Mouse (Mus musculus): ENCODE results near the gene Mcm3ap. TPM values are rescaled to one million over a fixed set of nuclear protein-coding genes. Genes with fewer than 3 reads are reported as not detected.

Mcm3ap gene
- 19.0 and 34.3 TPM in 2 replicates for total RNA-seq (2015; ENCODE audit: low replicate concordance)
- 30.6 and 68.6 TPM in 2 replicates for total RNA-seq (2017; ENCODE audit: low replicate concordance)

GRCm38 (mm10) chr10:76468203-76469162, at the start of gene Mcm3ap, which contains the start of gene Ybey:
TSS of gene Mcm3ap (plus strand) at chr10:76468927.
TSS of gene Ybey (minus strand) at chr10:76469114.
- ATAC-seq (replicated peaks; ENCODE audit: low FRiP score, poor library complexity, severe bottlenecking), result peak; percentile 98

- no peak for ATAC-seq (replicated peaks; ENCODE audit: low FRiP score, poor library complexity, severe bottlenecking)
Measured at GRCm38 (mm10) chr10:76425674-76426073, 43.1 kb upstream of the Mcm3ap start.

DNA sequence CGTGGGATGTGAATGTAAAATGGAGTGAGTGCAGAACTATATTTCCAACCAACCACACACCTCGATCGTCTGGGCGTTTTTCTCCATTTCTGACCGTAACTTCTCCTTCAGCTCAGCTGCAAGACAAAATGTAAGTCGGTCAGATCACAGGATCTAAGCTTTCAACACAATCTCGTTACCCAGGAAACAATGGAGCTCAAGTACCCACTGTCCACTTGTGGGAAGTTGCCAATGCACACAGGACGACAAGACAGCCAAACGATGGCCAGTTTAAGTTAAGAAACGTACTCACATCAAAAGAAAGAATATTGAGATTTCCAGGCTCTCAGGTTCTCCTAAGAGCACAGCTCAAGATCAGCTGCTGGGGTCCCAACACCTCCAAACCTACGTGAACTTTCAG, 34.8 kb upstream of the Mcm3ap start:
- no peak for ATAC-seq (replicated peaks; ENCODE audit: low FRiP score, poor library complexity, severe bottlenecking)

GRCm38 (mm10) chr10:76439107-76439890, 29.4 kb upstream of the Mcm3ap start:
- ATAC-seq (replicated peaks; ENCODE audit: low FRiP score, poor library complexity, severe bottlenecking), result no peak

- ATAC-seq (replicated peaks; ENCODE audit: low FRiP score, poor library complexity, severe bottlenecking), result no peak
Measured at GRCm38 (mm10) chr10:76440281-76440680, 28.4 kb upstream of the Mcm3ap start, which contains the start of gene AC141477.1. TSS of gene AC141477.1 (minus strand) at chr10:76440444.

DNA sequence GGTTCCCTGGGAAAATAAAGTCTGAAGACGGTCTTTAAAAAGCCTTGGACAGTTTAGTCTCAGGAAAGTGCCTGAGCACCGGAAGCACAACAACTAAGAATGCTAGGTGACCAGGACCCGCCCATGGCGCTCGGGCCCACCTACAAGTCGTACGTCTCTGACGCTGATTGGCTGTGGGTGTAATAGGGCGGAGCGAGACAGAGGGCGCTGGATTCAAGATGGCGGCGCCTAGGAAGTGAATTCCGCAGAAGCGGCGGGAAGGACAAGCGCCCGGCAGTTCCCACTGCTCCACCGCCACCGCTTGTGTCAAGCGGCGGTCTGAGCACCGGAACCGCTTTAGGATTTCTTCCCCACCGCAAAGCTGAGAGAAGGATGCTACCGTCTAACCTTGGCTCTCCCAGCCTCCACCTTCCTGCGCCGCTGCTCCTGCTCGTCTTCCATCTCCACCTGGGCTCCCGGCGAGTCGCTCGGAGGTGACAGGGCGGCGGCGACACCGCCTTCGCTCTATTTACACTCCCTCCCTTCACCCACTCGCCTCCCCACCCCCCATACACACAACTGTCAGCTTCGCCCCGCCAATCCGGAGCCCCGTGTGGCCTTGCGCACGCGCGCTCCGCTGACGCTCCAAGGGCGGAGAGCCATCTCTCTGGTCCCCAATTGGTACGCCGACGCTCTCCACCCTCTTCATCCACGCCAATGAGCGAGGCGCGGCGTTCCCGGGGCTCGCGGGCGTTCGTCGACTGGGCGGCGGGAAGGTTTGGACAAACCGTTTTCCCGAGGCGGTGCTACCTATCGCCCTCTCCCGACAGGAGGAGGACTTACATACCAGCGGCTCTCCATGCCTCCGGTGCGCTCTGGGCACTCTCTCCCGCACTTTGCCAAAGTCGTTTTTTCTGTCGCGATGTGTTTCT, 26.3 kb upstream of the Mcm3ap start, which contains the start of gene Pcnt:
TSS of gene Pcnt (minus strand) at position 609 of the 911 bp plus-strand sequence.
- peak; percentile 93 for ATAC-seq (replicated peaks; ENCODE audit: low FRiP score, poor library complexity, severe bottlenecking)

DNA sequence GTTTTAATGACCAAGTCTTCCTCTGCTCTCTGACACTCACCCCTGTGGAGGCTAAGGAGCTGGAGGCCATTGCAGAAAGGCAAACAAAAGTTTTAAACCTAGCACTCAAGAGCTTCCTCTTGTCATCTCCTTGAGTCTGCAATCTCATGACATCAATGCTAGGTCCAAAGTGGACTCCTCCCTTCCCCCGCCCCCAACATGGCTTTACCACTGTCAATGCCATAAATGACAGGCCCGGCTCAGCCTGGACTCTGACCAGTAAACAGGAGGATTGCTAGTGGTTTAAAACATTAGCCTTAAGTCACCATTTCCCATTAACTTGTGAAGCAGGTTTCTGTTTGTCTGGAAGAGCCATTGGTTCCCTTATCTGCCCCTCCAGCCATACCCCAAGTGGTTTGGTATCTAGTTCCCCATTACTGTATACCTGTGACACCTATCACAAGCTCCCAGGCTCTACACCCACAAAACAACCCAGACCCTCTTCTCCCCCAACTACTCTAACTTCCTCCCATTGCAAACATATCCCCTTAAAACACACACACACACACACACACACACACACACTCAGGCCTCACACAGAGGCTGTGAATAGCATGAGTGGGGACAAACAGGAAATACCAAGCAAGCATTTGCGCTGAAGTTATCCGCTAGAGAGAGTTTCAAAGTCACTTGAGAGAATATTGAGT, 22.6 kb upstream of the Mcm3ap start:
- no peak for ATAC-seq (replicated peaks; ENCODE audit: low FRiP score, poor library complexity, severe bottlenecking)

DNA sequence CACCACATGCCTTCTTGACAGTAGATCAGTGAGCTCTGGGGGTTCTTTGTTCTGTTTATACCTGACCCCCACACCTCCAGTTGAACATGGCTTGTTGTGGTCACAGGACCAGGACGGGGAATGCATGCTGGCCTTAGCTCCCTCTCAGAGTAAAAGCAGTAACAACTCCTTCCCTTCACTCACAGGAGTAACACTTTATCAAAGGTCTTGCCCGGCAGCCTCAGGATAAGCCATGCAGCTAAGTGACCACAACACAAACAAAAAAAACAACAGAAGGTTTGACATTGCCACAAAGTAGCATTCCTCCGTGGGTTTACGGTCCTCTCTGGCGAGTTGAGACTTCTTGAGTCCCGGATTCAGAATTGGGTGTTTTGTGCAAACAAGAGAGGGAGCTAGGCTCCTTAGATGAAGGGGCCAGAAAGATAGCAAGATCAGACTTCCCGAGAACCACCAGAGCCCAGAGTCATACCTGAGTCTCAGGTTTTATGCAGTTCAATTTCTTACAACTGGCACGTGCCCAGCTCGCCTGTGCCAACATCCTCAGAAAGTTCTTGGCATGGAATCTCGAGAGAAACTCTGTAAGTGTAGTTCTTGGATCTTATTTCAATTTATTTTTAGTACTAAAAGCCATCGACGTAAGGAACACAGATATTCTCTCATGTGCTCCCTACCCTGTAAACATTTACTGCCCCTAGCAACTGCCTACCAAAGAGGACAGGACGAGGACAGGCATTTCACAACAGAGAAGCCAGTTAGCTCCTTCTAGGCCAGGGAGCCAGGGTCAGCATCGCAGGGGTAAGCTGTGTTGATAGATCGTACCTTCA, 21.1 kb upstream of the Mcm3ap start:
- ATAC-seq (replicated peaks; ENCODE audit: low FRiP score, poor library complexity, severe bottlenecking), result no peak

DNA sequence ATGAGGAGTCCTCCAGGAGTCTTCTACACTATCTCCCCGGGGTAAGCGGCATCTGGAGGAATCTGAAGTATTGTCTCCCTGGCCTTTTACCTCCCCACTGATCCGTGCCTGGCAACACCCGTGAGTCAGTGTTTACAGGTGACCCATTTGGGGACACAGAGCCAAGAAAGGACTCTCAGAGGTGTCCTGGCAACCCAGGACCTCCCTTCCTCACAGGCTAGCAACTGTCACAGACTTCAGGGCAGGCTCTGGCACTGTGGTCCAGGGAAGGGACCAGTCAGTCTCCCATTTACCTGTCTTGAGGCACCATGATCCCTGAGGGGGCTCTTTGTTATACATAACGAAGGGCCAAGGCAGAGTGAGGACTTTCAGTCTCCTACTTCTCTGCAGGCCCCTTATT, 19.9 kb upstream of the Mcm3ap start, which contains the start of gene 2610028H24Rik:
TSS of gene 2610028H24Rik (plus strand) at position 231 of the 400 bp plus-strand sequence.
- ATAC-seq (replicated peaks; ENCODE audit: low FRiP score, poor library complexity, severe bottlenecking), result no peak

DNA sequence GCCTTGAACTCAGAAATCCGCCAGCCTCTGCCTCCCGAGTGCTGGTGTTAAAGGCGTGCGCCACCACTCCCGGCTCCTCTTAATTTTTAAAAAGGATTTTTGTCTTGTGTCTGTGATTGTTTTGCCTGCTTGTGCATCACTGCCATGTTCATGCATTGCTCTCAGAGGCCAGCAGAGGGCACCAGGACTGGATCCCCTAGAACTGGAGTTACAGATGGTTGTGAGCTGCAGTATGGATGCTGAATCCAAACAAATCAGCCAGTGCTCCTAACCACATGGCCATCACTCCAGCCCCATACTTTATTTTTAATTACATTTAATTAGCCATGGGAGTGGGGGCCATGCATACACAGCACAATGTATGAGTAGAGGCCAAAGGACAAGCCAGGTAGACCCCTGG, 13.4 kb upstream of the Mcm3ap start:
- no peak; the same call in 1 of the 2 replicates for ATAC-seq (replicated peaks; ENCODE audit: low FRiP score, poor library complexity, severe bottlenecking)

DNA sequence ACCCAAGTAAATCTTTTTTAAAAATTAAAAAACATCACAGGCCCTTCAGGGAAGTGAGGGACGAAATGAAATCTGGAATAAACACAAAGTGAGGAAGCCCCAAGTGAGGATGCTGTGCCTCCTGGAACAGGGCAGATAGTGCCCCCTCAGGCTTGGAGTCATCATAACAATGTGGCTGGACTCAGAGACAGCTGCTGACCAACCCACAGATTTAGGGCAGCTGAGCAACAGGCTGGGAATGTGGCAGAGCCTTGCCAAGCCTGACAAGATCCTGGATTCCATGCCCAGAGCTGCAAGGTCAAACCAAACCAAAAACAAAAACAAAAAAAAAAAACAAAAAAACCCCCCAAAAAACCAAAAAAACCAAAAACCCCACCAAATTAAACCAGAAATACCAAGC, 7.5 kb upstream of the Mcm3ap start:
- no peak for ATAC-seq (replicated peaks; ENCODE audit: low FRiP score, poor library complexity, severe bottlenecking)

DNA sequence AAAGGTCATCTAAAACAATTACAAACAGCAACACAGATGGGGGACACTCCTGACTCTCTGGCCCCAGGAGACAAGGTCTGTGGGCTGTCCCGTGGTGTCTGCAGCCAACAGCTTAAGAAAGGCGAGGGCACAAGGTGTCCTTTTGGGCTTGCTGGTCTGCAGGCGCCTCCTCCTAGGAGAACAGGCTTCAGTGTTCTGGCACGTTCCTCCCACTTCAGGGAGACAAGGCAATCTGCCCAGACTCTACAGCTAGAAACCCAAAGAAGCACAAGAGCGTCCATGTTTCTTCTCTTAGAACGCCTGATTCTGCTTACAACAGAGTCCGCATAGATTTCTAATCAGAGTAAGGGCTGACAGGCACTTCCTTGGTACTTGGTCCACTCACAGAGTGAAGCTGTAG, 6.4 kb upstream of the Mcm3ap start:
- no peak for ATAC-seq (replicated peaks; ENCODE audit: low FRiP score, poor library complexity, severe bottlenecking)

DNA sequence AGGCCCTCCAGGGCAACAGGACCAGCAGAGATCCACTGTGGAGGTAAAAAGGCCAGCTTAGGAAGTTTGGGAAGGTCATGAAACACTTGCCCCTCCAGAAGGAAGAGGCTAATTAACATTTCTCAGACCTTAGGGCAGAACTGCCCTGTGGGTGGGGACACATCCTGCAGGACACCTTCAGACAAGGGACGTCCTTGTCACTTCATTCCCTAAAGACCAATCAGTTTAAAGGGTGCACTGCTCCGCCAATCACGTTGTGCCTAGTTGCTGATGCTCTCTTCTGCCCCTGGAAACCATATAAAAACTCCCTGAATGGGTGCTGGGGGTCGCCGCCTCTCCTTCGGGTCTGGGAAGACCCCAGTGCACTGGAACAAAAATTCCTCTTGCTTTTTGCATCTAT, 6.0 kb upstream of the Mcm3ap start:
- no peak for ATAC-seq (replicated peaks; ENCODE audit: low FRiP score, poor library complexity, severe bottlenecking)

DNA sequence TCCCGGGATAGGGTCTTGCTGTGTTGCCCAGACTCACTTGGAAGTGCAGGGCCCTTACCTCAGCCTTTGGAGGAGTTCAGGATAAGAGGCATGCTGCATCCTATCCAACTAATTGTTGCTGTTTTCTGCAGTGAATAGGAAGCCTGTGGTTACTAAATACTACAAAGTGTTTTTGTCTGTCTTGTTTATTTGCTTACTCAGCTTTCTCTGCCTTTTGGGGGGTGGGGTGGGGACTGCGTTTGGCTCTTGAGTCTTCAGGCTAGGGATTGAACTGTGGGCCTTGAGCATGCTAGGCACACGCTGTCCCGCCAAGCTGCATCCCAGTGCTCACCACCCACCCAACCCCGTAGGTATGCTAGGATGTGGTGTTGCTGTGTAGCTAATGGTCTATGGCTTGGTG, 5.0 kb downstream of the Mcm3ap start:
- ATAC-seq (replicated peaks; ENCODE audit: low FRiP score, poor library complexity, severe bottlenecking), result no peak

- no peak for ATAC-seq (replicated peaks; ENCODE audit: low FRiP score, poor library complexity, severe bottlenecking)
Measured at GRCm38 (mm10) chr10:76480851-76481250, 12.1 kb downstream of the Mcm3ap start.

- no peak for ATAC-seq (replicated peaks; ENCODE audit: low FRiP score, poor library complexity, severe bottlenecking)
Measured at GRCm38 (mm10) chr10:76481480-76481879, 12.8 kb downstream of the Mcm3ap start.

GRCm38 (mm10) chr10:76486302-76486701, 17.6 kb downstream of the Mcm3ap start:
- ATAC-seq (replicated peaks; ENCODE audit: low FRiP score, poor library complexity, severe bottlenecking), result no peak

- no peak for ATAC-seq (replicated peaks; ENCODE audit: low FRiP score, poor library complexity, severe bottlenecking)
Measured at GRCm38 (mm10) chr10:76488265-76488664, 19.5 kb downstream of the Mcm3ap start.

Data from erythroblast, adult 5-6 weeks (primary cell).